Mouse (Mus musculus) urinary bladder, postnatal 14 days (tissue): Measurements from ENCODE around the gene Gm2007.
"Not testable (repeated sequence)": the region's sequence is repeated elsewhere in the genome, so short reads cannot be mapped to it uniquely, and the experiment has no call there.

ENCODE experiments used
- DNase-seq: peaks from one replicate; pipeline ENCODE4 v3.0.0; 2021; ENCODE audit warnings: low spot score

Gene Gm2007

GRCm38 (mm10) chr2:175741237-175741636 is at the start of gene Gm2007:
Gene Gm2007, plus strand, starts transcription at chr2:175741537.
- DNase-seq = not testable (repeated sequence)

DNA sequence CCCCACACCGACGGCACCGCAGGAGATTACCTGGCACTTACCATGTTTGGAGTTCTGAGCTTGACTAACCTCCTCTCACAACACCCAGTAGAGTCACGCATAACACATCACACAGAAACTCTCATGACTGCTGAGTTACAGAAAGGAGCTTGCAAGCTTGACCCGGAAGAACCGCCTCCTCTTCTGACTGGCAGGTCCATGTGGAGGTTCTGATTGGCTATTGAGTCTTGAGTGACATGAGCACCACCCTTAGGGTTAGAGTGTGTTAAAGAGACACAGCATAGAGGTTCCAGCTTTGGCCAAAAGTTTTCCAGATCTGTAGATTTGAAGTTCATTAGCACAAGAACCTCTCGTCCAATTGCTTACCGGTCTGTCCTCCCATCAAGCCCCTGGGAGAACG is 37.8 kb upstream of the Gm2007 start, which contains the start of gene Zfp969:
TSS of gene Zfp969 (minus strand) at position 101 of the 400 bp plus-strand sequence.
- not testable (repeated sequence) for DNase-seq

GRCm38 (mm10) chr2:175800993-175801392 is 59.7 kb downstream of the Gm2007 start, which contains the start of gene Gm14288:
Gene Gm14288, minus strand, starts transcription at chr2:175801093.
- DNase-seq = not testable (repeated sequence)
